Mouse (Mus musculus): ENCODE results near the gene Olfr945. TPM values are rescaled to one million over a fixed set of nuclear protein-coding genes. Genes with fewer than 3 reads are reported as not detected.

Olfr945 gene
- not detected in 2 replicates for polyA plus RNA-seq (2015; fragmentation: Nextera tagmentation; extraction: Ambion mirVana)

DNA sequence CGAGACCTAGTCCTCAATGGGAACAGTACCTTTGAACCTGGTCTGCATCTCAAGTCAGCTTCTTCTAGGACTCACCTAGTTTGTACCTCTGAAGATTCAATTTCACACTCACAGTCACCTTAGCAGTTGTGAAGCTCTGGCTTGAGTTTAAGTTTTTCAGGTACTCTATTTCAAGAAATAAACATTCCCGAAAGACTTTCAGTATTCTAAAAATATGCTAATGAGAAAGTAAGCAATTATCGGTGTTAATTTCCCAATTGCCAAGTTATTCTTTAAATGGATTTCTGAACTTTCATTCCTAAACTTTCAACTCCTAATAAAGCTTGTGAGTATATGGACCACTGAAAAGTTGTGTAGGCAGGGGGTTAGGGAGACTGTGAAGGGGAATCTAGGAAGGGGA is at the start of gene Olfr945:
Gene Olfr945 (minus strand): TSS at position 101 of the 400 bp plus-strand sequence.
- no peaks in the 10 kb centered on the region for H3K27me3 ChIP-seq (replicated peaks)
- no peak within 1 kb of the TSS for H3K27ac ChIP-seq
- no peak within 1 kb of the TSS for H3K4me3 ChIP-seq (replicated peaks)
- H3K4me2 ChIP-seq (replicated peaks): no peak within 1 kb of the TSS
- no peak for ATAC-seq
- WGBS: 90% methylated on average over 3 of the region's 3 CpGs
- H3K9ac ChIP-seq: no peak within 1 kb of the TSS
- H3K4me1 ChIP-seq (replicated peaks): no peaks in the 10 kb centered on the region
- no peaks in the 10 kb centered on the region for H3K9me3 ChIP-seq
- no peaks in the 10 kb centered on the region for H3K36me3 ChIP-seq

GRCm38 (mm10) chr9:39325945-39326344 is 49.3 kb upstream of the Olfr945 start, which contains the start of gene Olfr948:
Olfr948 (minus strand) TSS chr9:39326045.
- Histone ChIP-seq H3K27ac (no peak within 1 kb of the TSS), H3K9me3 (no peaks in the 10 kb centered on the region), H3K4me1 (replicated peaks) (no peaks in the 10 kb centered on the region), H3K4me3 (replicated peaks) (no peak within 1 kb of the TSS), H3K27me3 (replicated peaks) (no peaks in the 10 kb centered on the region), H3K4me2 (replicated peaks) (no peak within 1 kb of the TSS), H3K9ac (no peak within 1 kb of the TSS), H3K36me3 (no peaks in the 10 kb centered on the region)
- no peak for ATAC-seq

- ATAC-seq: peak; percentile 94
- H3K27me3 ChIP-seq (replicated peaks): no peaks in the 10 kb centered on the region
- H3K4me2 ChIP-seq (replicated peaks): no peak overlapping the region
- no peak overlapping the region for H3K9ac ChIP-seq
- no peak overlapping the region for H3K27ac ChIP-seq
- H3K36me3 ChIP-seq: no peaks in the 10 kb centered on the region
- WGBS: 60% methylated on average over 2 of the region's 2 CpGs
- no peaks in the 10 kb centered on the region for H3K9me3 ChIP-seq
- H3K4me3 ChIP-seq (replicated peaks): no peak overlapping the region
- no peaks in the 10 kb centered on the region for H3K4me1 ChIP-seq (replicated peaks)
Observed at GRCm38 (mm10) chr9:39287136-39287535, 10.5 kb upstream of the Olfr945 start.

GRCm38 (mm10) chr9:39249894-39250293 is 26.7 kb downstream of the Olfr945 start, which contains the start of gene Olfr1537:
Olfr1537 (minus strand) TSS chr9:39249994.
- Histone ChIP-seq H3K27ac (no peak within 1 kb of the TSS), H3K36me3 (no peaks in the 10 kb centered on the region), H3K4me1 (replicated peaks) (no peaks in the 10 kb centered on the region), H3K9me3 (no peaks in the 10 kb centered on the region), H3K4me3 (replicated peaks) (no peak within 1 kb of the TSS), H3K9ac (no peak within 1 kb of the TSS), H3K27me3 (replicated peaks) (no peaks in the 10 kb centered on the region), H3K4me2 (replicated peaks) (no peak within 1 kb of the TSS)
- no peak for ATAC-seq
- WGBS: 82% methylated on average over 1 of the region's 1 CpGs

Other genes with a start within 250 kb of the Olfr945 start
- not detected in 2 replicates for gene Olfr937, start 211.9 kb downstream of the Olfr945 start, polyA plus RNA-seq (2015; fragmentation: Nextera tagmentation; extraction: Ambion mirVana)
- gene Olfr938, start 197.9 kb downstream of the Olfr945 start, polyA plus RNA-seq (2015; fragmentation: Nextera tagmentation; extraction: Ambion mirVana): not detected in 2 replicates
- gene Olfr27, start 148.7 kb downstream of the Olfr945 start, polyA plus RNA-seq (2015; fragmentation: Nextera tagmentation; extraction: Ambion mirVana): not detected in 2 replicates
- not detected in 2 replicates for gene Olfr943, start 110.5 kb downstream of the Olfr945 start, polyA plus RNA-seq (2015; fragmentation: Nextera tagmentation; extraction: Ambion mirVana)
- not detected in 2 replicates for gene Olfr944, start 74.9 kb downstream of the Olfr945 start, polyA plus RNA-seq (2015; fragmentation: Nextera tagmentation; extraction: Ambion mirVana)
- not detected in 2 replicates for gene Olfr1537, start 26.8 kb downstream of the Olfr945 start, polyA plus RNA-seq (2015; fragmentation: Nextera tagmentation; extraction: Ambion mirVana)
- not detected in 2 replicates for gene Olfr948, start 49.2 kb upstream of the Olfr945 start, polyA plus RNA-seq (2015; fragmentation: Nextera tagmentation; extraction: Ambion mirVana)
- gene Olfr951, start 110.6 kb upstream of the Olfr945 start, polyA plus RNA-seq (2015; fragmentation: Nextera tagmentation; extraction: Ambion mirVana): not detected in 2 replicates
- not detected in 2 replicates for gene Olfr952, start 150.3 kb upstream of the Olfr945 start, polyA plus RNA-seq (2015; fragmentation: Nextera tagmentation; extraction: Ambion mirVana)
- not detected in 2 replicates for gene Olfr954, start 179.9 kb upstream of the Olfr945 start, polyA plus RNA-seq (2015; fragmentation: Nextera tagmentation; extraction: Ambion mirVana)
- not detected in 2 replicates for gene Olfr955, start 195.1 kb upstream of the Olfr945 start, polyA plus RNA-seq (2015; fragmentation: Nextera tagmentation; extraction: Ambion mirVana)
- not detected in 2 replicates for gene Olfr44, start 217.2 kb upstream of the Olfr945 start, polyA plus RNA-seq (2015; fragmentation: Nextera tagmentation; extraction: Ambion mirVana)
- not detected in 2 replicates for gene Olfr957, start 239.0 kb upstream of the Olfr945 start, polyA plus RNA-seq (2015; fragmentation: Nextera tagmentation; extraction: Ambion mirVana)